Mouse (Mus musculus): Measurements from ENCODE around the gene Gtdc1. TPM values are rescaled to one million over a fixed set of nuclear protein-coding genes. Genes with fewer than 3 reads are reported as not detected.

Gtdc1 gene
- polyA plus RNA-seq, 1 experiment from 2014 or later = 3.4 TPM

DNA sequence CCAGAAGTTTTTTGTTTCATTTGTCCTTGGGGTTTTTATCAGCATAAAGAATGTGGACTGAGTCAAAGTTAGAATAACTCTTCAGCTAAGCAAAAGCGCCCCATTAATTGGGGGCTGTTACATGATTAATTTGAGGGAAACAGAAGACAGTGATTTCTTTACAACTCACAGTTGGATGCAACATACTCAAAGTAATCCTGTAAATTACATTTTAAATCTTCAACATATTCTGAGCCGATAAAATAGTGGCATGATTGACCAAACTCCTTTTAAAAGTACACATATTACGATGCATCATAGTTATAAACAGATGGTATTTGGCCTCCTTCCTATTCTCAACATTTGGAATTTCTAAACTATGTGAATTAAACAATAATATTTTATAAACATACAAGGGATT lies 372.7 kb downstream of the Gtdc1 start:
- H3K36me3 ChIP-seq = no peaks in the 10 kb centered on the region
- peaks cover 31% of the 10 kb centered on the region for H3K27me3 ChIP-seq
- H3K9ac ChIP-seq = no peak overlapping the region
- ATAC-seq (ENCODE audit: low read depth) (no peak), DNase-seq (no peak)
- peaks cover 6% of the 10 kb centered on the region; the same call in 1 of the 2 replicates for H3K4me1 ChIP-seq (replicated peaks)
- H3K4me3 ChIP-seq (replicated peaks) = no peak overlapping the region
- no peak overlapping the region for H3K27ac ChIP-seq
- 66% methylated on average over 3 of the region's 3 CpGs for WGBS (ENCODE audit: insufficient replicate concordance)
- H3K4me2 ChIP-seq = no peak overlapping the region
- H3K9me3 ChIP-seq (replicated peaks) = no peaks in the 10 kb centered on the region

- H3K27ac ChIP-seq = no peak overlapping the region
- no peaks in the 10 kb centered on the region for H3K36me3 ChIP-seq
- no peak overlapping the region for H3K4me3 ChIP-seq (replicated peaks)
- H3K4me1 ChIP-seq (replicated peaks) = no peaks in the 10 kb centered on the region
- H3K4me2 ChIP-seq = no peak overlapping the region
- WGBS (ENCODE audit: insufficient replicate concordance) = 69% methylated on average over 6 of the region's 6 CpGs
- no peaks in the 10 kb centered on the region for H3K27me3 ChIP-seq
- ATAC-seq (ENCODE audit: low read depth) (no peak), DNase-seq (no peak)
- no peaks in the 10 kb centered on the region for H3K9me3 ChIP-seq (replicated peaks)
- H3K9ac ChIP-seq = no peak overlapping the region
Observed at GRCm38 (mm10) chr2:44549311-44549710, 378.1 kb downstream of the Gtdc1 start.

GRCm38 (mm10) chr2:44542775-44543174 lies 384.7 kb downstream of the Gtdc1 start:
- H3K4me3 ChIP-seq (replicated peaks) = no peak overlapping the region
- H3K9ac ChIP-seq = no peak overlapping the region
- no peak overlapping the region for H3K27ac ChIP-seq
- no peak overlapping the region for H3K4me2 ChIP-seq
- no peak for ATAC-seq (ENCODE audit: low read depth)
- no peaks in the 10 kb centered on the region for H3K36me3 ChIP-seq
- no peaks in the 10 kb centered on the region for H3K9me3 ChIP-seq (replicated peaks)
- DNase-seq = no peak
- no peaks in the 10 kb centered on the region for H3K27me3 ChIP-seq
- H3K4me1 ChIP-seq (replicated peaks) = no peaks in the 10 kb centered on the region

GRCm38 (mm10) chr2:44541726-44542125 lies 385.7 kb downstream of the Gtdc1 start:
- no peak overlapping the region for H3K9ac ChIP-seq
- WGBS (ENCODE audit: insufficient replicate concordance) = 81% methylated on average over 6 of the region's 6 CpGs
- no peak overlapping the region for H3K4me3 ChIP-seq (replicated peaks)
- H3K4me2 ChIP-seq = no peak overlapping the region
- ATAC-seq (ENCODE audit: low read depth) = no peak
- no peaks in the 10 kb centered on the region for H3K4me1 ChIP-seq (replicated peaks)
- no peaks in the 10 kb centered on the region for H3K9me3 ChIP-seq (replicated peaks)
- no peak overlapping the region for H3K27ac ChIP-seq
- no peaks in the 10 kb centered on the region for H3K27me3 ChIP-seq
- no peak for DNase-seq
- no peaks in the 10 kb centered on the region for H3K36me3 ChIP-seq

- Histone ChIP-seq H3K36me3 (no peaks in the 10 kb centered on the region), H3K4me2 (no peak overlapping the region), H3K9ac (no peak overlapping the region), H3K27ac (no peak overlapping the region), H3K9me3 (replicated peaks) (no peaks in the 10 kb centered on the region), H3K4me3 (replicated peaks) (no peak overlapping the region), H3K4me1 (replicated peaks) (no peaks in the 10 kb centered on the region), H3K27me3 (no peaks in the 10 kb centered on the region)
- WGBS (ENCODE audit: insufficient replicate concordance) = 78% methylated on average over 6 of the region's 6 CpGs
- ATAC-seq (ENCODE audit: low read depth) (no peak), DNase-seq (no peak)
Observed at GRCm38 (mm10) chr2:44540881-44541280, 386.6 kb downstream of the Gtdc1 start.

GRCm38 (mm10) chr2:44539121-44539634 lies 388.3 kb downstream of the Gtdc1 start:
- Histone ChIP-seq H3K4me2 (no peak overlapping the region), H3K9me3 (replicated peaks) (no peaks in the 10 kb centered on the region), H3K4me3 (replicated peaks) (no peak overlapping the region), H3K9ac (no peak overlapping the region), H3K27me3 (no peaks in the 10 kb centered on the region), H3K4me1 (replicated peaks) (no peaks in the 10 kb centered on the region), H3K27ac (no peak overlapping the region), H3K36me3 (no peaks in the 10 kb centered on the region)
- DNase-seq (no peak), ATAC-seq (ENCODE audit: low read depth) (no peak)
- WGBS (ENCODE audit: insufficient replicate concordance) = 53% methylated on average over 5 of the region's 5 CpGs

DNA sequence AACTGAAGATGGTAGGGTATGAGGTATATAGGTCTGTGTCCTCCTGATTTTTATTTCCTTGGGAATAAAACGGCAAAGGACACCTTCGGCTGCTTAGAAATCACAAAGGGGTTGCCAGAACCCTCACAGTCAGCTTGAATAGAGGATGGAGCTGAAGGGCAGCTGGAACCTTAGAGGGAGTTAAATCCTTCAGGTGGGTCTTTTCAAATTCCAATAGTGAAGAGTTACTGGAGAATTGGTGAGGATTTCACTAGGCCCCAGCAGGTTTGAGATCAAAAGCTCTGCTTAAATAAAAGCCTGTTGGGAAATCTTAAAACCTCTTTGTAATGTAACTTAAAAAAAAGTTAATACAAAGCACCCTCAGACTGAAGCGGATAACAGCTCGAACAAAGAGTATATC lies 389.3 kb downstream of the Gtdc1 start:
- no peaks in the 10 kb centered on the region for H3K36me3 ChIP-seq
- 72% methylated on average over 4 of the region's 4 CpGs for WGBS (ENCODE audit: insufficient replicate concordance)
- H3K4me1 ChIP-seq (replicated peaks) = no peaks in the 10 kb centered on the region
- DNase-seq = no peak
- no peak overlapping the region for H3K9ac ChIP-seq
- ATAC-seq (ENCODE audit: low read depth) = no peak
- H3K27ac ChIP-seq = no peak overlapping the region
- H3K9me3 ChIP-seq (replicated peaks) = no peaks in the 10 kb centered on the region
- H3K4me3 ChIP-seq (replicated peaks) = no peak overlapping the region
- H3K27me3 ChIP-seq = no peaks in the 10 kb centered on the region
- H3K4me2 ChIP-seq = no peak overlapping the region

DNA sequence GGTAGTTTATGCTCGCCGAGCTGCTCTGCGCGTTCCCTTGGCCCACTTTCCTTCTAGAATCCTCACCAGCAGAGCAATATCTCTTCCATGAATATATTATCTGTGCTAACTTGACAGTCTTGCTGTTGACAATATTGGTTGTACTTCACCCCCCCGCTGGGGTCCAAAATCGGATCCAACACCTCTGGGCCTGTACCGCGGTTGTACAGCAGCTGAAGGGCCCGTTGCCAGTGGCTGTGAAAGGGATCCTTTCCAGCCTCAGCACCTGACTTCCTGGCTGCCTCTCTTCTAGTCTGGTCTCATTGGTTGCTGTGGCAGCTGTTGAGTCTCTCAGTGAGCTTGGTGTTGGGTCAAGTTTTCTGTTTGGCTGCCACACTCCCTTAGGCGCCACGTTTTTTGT lies 391.7 kb downstream of the Gtdc1 start:
- DNase-seq (no peak), ATAC-seq (ENCODE audit: low read depth) (no peak)
- H3K9ac ChIP-seq = no peak overlapping the region
- no peaks in the 10 kb centered on the region for H3K9me3 ChIP-seq (replicated peaks)
- H3K4me1 ChIP-seq (replicated peaks) = no peaks in the 10 kb centered on the region
- no peaks in the 10 kb centered on the region for H3K36me3 ChIP-seq
- no peak overlapping the region for H3K4me3 ChIP-seq (replicated peaks)
- H3K4me2 ChIP-seq = no peak overlapping the region
- no peaks in the 10 kb centered on the region for H3K27me3 ChIP-seq
- H3K27ac ChIP-seq = no peak overlapping the region
- 85% methylated on average over 11 of the region's 11 CpGs for WGBS (ENCODE audit: insufficient replicate concordance)

GRCm38 (mm10) chr2:44535136-44535675 lies 392.3 kb downstream of the Gtdc1 start:
- H3K9me3 ChIP-seq (replicated peaks) = no peaks in the 10 kb centered on the region
- H3K9ac ChIP-seq = no peak overlapping the region
- no peak overlapping the region for H3K4me3 ChIP-seq (replicated peaks)
- DNase-seq (no peak), ATAC-seq (ENCODE audit: low read depth) (no peak)
- H3K4me2 ChIP-seq = no peak overlapping the region
- no peak overlapping the region for H3K27ac ChIP-seq
- WGBS (ENCODE audit: insufficient replicate concordance) = 71% methylated on average over 10 of the region's 10 CpGs
- H3K27me3 ChIP-seq = no peaks in the 10 kb centered on the region
- H3K4me1 ChIP-seq (replicated peaks) = no peaks in the 10 kb centered on the region
- no peaks in the 10 kb centered on the region for H3K36me3 ChIP-seq

DNA sequence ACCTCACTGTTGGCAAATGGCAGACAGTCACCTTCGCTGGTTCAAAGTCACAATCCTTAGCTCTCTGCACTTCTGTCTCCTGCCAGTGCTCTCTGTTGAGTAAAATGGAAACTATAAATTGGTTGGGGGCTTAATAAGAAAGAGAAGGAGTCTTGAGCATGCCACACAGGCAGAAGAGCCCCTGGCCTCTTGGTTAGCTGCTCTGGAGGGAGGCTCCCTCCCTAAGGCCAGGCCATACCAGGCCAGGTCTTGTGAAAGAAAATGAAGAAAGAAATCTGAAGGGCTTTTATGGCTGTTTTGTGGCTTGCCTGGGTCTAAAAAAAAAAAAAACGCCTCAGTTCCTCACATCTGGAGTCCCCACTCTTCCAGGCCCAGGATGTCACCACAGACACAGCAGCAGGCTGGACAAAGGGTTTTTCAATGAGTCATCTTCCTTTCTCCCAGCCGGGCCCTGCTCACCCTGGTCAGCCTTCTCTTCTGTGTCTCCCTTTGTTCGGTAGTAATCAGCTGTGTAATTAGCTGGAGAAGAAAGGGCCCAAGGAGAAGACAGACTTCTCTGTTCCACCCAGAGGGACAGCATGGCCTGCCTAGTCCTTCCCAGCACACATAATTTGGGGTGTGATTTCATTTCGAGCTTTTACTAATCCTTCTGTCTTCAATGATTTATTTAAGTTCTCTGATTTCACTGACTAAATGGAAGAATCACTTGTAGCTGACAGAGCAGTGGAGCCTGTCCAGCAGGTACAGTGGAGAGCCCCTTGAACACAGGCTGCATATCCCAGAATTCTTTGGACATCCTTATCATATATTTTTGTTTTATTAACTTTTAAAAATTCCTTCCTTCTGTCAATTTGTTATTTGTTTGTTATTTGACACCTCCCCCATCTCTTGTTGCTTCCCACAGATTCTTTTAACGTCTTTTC lies 401.1 kb downstream of the Gtdc1 start:
- ATAC-seq (ENCODE audit: low read depth) = no peak
- no peaks in the 10 kb centered on the region for H3K4me1 ChIP-seq (replicated peaks)
- no peak overlapping the region for H3K4me3 ChIP-seq (replicated peaks)
- no peaks in the 10 kb centered on the region for H3K27me3 ChIP-seq
- H3K36me3 ChIP-seq = no peaks in the 10 kb centered on the region
- no peak for DNase-seq
- H3K4me2 ChIP-seq = no peak overlapping the region
- 32% methylated on average over 6 of the region's 6 CpGs for WGBS (ENCODE audit: insufficient replicate concordance)
- no peak overlapping the region for H3K27ac ChIP-seq
- H3K9ac ChIP-seq = no peak overlapping the region
- no peaks in the 10 kb centered on the region for H3K9me3 ChIP-seq (replicated peaks)

- H3K36me3 ChIP-seq = no peaks in the 10 kb centered on the region
- H3K4me2 ChIP-seq = no peak overlapping the region
- no peak overlapping the region for H3K4me3 ChIP-seq (replicated peaks)
- WGBS (ENCODE audit: insufficient replicate concordance) = 62% methylated on average over 5 of the region's 5 CpGs
- no peak for DNase-seq
- no peaks in the 10 kb centered on the region for H3K4me1 ChIP-seq (replicated peaks)
- no peak for ATAC-seq (ENCODE audit: low read depth)
- H3K9ac ChIP-seq = no peak overlapping the region
- no peaks in the 10 kb centered on the region for H3K9me3 ChIP-seq (replicated peaks)
- no peaks in the 10 kb centered on the region for H3K27me3 ChIP-seq
- no peak overlapping the region for H3K27ac ChIP-seq
Observed at GRCm38 (mm10) chr2:44525187-44525919, 402.1 kb downstream of the Gtdc1 start.
